Mouse (Mus musculus) gastrocnemius, postnatal 25 days (tissue): ENCODE data around the gene Ocel1. TPM values are rescaled to one million over a fixed set of nuclear protein-coding genes. Genes with fewer than 3 reads are reported as not detected.

Experiments used
- DNase-seq: peaks from one replicate; pipeline ENCODE4 v3.0.0; 2022
- total RNA-seq, 2 experiments: library from RNA; stranded (reverse); gene quantifications; 1 replicate in 1 of 2; 2 replicates in 1 of 2; pipeline ENCODE4 v1.2.3; 2021

The Ocel1 gene
- total RNA-seq, 2 experiments from 2014 or later = 6.9 to 8.0 TPM

DNA sequence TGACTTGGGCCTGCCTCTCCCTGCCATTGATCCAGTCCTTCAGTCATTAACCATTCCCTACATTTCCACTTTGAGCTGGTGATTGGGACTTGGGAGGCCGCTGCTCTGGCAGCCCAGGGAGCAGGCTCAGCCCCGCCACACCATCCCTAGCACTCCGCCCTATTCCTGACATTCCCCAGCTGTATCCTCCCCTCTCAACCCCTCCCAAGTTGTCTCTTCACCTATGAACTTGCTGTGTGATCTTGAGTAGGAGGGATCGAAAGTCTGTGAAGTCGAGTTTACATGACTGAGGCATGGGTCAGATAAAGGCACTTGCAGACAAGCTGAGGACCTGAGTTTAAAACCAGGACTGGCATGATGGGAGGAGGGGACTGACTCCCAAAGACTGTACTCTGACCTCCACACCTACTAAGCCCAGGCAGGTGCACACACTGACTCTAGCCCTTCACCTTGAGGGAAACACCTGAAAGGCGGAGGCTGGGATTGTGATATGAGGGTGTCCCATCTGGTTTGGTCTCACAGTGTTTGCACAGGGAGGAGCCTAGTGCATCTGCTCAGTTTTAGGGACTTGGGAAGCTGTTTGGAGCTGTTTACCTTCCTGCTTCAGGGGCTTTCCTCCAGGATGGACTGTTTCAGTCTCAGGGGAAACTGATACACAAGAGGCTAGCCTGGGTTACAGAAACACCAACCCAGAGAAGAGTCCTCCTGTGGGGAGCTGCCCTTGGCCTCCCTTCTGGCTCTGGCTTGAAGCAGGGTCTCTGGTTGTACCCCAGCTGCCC lies 32.2 kb downstream of the Ocel1 start:
- no peak for DNase-seq

DNA sequence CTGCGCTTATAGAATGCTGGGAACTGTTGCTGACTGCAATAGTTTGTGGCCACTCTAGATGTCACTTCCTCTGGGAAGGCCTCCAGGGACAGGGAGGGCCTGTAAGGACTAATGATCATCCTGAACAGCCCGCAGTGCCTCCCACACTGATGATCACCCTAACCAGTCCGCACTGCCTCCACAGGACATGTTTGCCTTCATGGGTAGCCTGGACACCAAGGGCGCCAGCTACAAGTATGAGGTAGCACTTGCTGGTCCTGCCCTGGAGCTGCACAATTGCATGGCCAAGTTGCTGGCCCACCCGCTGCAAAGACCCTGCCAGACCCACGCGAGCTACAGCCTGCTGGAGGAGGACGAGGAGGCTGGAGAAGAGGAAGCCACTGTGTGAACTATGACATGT lies 32.9 kb downstream of the Ocel1 start:
- no peak for DNase-seq

DNA sequence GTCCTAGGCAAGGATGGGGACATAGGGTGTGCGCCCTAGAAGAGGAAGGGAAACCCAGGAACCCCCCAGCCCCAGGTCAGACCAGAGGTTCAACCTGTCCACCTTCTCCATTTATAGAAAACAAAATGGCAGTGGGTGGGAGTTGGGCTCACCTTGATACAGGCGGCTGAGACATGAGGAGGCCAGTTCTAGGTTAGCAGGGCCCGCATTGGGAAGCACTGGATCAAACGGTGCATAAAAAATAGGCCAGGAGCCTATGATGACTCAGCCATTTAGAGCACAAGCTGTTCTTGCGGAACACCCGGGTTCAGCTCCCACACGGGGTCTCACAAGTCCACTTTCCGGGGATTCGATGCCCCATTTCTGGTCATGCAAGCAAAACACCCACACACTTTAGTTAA lies 33.9 kb downstream of the Ocel1 start:
- DNase-seq = no peak

DNA sequence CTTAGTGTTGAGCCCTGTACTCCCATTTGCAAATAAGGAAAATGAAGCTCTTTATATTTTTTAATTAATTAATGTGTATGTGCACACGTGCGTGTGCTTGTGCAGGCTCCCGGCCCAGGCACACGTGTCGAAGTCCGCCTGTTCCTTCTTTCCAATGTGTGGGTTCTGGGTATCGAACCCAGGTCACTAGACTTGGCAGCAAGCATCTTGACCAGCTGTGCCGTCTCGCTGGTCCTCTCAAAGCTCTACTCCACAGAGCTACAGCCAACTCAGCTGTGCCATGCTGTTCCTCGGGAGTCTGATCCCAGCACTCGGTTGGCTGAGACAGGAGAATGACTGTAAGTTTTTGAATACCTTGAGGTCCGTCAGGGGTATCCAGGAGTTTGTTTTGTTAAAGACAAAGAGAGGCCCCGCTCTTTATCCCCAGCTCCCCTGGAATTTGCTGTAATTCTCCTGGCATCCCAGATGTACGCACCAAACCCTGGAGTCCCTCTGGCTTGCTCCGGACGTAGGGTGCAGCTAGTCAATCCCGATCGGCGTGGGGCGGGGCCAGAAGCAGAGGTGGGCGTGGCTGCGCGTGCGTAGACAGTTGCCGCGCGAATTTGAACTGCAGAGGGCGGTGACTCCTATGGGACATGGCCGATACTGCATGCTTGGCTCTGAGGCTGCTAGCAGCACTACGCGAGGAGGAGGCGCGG lies 34.5 kb downstream of the Ocel1 start, which contains the start of gene Ankle1:
TSS of gene Ankle1 (plus strand) at position 610 of the 698 bp plus-strand sequence.
- peak; percentile 90 for DNase-seq

DNA sequence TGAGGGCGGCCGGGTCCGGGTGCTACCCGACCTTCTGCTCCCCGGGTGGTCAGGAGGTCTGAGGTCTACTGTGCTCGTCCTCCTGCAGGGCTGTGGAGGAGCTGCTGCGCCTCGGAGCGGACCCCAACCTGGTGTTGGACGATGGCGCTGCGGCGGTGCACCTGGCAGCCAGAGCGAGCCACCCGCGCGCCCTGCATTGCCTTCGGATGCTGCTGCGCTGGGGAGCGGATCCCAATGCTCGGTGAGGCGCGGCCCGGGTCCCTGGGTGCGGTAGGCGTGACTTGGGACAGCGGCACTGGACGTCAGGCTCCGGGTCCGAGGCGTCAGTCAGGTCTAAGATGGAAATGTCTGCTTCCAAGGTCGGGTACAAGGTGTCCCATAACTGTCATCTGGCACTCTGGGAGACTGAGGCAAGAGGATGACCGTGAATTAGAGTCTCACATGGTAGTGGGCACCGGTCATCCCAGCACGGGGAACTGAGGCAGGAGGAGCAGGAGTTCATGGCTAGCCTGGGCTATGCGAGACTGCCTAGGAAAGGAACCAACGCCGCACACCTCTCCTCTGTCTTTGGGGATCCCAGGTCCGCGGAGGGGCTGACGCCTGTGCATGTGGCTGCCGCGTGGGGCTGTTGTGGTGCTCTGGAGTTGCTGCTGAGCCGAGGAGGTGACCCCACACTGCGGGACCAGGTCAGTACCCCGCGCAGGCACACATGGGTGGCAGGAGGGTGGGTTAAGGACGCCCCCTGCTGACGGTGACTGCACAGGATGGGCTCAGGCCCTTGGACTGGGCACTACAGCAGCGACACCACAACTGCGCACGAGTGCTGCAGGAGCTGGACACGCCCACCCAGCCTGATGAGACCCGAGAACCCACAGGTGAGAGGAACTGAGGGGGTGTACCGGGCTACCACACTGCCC lies 35.3 kb downstream of the Ocel1 start:
- DNase-seq = no peak

DNA sequence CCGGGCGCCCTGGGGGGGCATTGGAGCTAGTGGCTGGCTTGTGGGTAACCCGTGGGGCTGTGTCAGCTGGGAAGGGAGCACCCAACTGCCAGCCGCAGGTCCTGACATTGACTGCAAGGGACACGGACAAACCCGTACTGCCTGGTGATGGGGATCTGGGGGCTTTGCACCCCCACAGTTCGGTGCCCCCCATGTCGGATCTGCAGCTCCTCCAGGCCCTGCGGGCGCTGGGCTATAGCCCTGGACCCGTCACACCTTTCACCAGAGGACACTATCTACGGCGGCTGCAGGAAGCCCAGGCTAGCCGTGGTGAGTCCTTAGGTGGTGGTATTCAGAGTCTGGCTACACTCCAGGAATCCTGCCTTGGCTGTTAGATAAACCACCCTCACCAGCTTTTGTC lies 36.3 kb downstream of the Ocel1 start:
- DNase-seq = no peak

DNA sequence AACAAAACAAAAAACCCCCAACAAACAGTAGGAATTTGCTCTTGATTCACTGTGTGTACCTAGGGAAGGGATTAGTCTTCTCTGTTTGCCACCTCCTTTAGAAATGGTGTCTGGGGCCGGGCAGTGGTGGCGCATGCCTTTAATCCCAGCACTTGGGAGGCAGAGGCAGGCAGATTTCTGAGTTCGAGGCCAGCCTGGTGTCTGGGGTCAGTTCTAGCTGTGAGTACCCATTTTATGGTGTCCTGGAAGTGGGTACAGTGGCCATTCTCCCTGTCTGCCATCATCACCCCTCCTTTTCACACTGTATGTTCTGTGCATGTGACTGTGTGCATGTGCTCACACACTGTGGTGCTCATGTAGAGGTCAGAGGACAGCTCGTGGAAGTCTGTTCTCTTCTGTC lies 37.1 kb downstream of the Ocel1 start:
- no peak for DNase-seq

DNA sequence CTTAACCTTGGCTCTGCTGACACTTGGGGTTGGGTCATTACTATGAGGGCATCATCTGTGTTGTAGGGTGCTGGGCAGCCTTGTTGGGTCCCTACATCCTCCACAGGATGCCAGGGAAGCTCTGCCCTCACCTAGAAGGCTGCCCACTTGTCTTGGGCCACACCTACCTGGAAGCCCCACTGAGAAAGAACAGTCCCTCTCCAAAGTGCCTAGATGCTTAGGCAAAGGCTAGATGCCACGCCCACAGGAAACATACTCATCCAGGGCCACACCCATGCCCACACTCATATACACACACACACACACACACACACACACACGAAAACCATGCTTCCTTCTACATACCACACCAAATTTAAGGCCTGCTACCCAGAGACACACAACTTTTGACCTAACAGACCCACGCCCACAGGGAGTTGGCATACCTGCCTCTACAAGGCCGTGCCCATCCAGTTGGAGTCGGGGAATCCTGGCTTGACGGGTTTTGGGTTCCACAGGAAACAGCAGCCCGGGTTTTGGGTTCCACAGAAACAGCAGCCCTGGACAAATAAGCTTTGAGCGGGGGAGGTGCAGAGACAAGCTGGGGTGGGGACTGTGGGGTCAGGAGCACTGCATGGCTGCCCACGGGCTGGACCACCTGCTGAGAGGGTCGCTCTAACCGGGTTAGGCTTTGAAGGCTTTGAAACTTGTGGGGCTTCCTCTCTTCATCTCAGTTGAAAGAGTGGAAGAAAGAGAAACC lies 40.6 kb downstream of the Ocel1 start:
- no peak for DNase-seq

DNA sequence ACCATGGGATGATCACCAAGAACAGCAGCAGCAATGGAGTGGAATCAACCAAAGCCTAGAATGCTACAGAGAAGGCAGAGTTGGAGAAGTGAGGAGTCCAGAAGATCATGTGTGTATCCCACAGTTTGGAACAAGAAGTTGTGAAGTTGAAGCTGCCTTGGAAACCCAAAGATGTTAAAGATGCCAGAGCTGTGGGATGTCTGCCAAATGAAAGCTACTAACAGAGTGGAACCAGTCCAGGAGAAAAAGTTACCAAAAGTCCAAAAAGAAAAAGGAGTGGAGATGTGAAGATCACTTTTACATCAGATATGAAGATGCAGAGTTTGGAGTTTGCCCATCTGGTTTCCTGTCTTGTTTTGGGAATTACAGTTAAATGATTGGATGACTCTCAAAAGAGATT lies 51.0 kb downstream of the Ocel1 start:
- DNase-seq = no peak

Other genes starting within 250 kb of the Ocel1 start
- 10 to 100 TPM in 1 of 2 experiments, 1 to 10 TPM in 1; 9.1 to 12.2 TPM for gene Myo9b, start 98.6 kb upstream of the Ocel1 start, total RNA-seq
- 10 to 100 TPM in 1 of 2 experiments, 1 to 10 TPM in 1; 7.4 to 11.3 TPM for gene Haus8, start 98.4 kb upstream of the Ocel1 start, total RNA-seq
- gene Use1, start 4.5 kb upstream of the Ocel1 start, total RNA-seq = 10 to 100 TPM; 84.5 to 94.4 TPM
- gene Nr2f6, start 10.7 kb downstream of the Ocel1 start, total RNA-seq = 10 to 100 TPM; 21.6 to 21.7 TPM
- 1 to 10 TPM; 5.5 to 9.9 TPM for gene Ushbp1, start 24.5 kb downstream of the Ocel1 start, total RNA-seq
- gene Babam1, start 25.6 kb downstream of the Ocel1 start, total RNA-seq = 10 to 100 TPM; 59.2 to 71.2 TPM
- gene Ankle1, start 34.7 kb downstream of the Ocel1 start, total RNA-seq = under 1 TPM; 0.20 to 0.29 TPM
- 10 to 100 TPM; 27.6 to 28.9 TPM for gene Abhd8, start 92.4 kb downstream of the Ocel1 start, total RNA-seq
- 10 to 100 TPM; 62.6 to 75.2 TPM for gene Mrpl34, start 93.7 kb downstream of the Ocel1 start, total RNA-seq
- gene Dda1, start 97.9 kb downstream of the Ocel1 start, total RNA-seq = 10 to 100 TPM; 23.9 to 24.9 TPM
- 10 to 100 TPM; 17.1 to 18.4 TPM for gene Ano8, start 114.7 kb downstream of the Ocel1 start, total RNA-seq
- 10 to 100 TPM in 1 of 2 experiments, 1 to 10 TPM in 1; 9.6 to 11.5 TPM for gene Gtpbp3, start 116.8 kb downstream of the Ocel1 start, total RNA-seq
- gene Plvap, start 140.5 kb downstream of the Ocel1 start, total RNA-seq = 10 to 100 TPM in 1 of 2 experiments, 1 to 10 TPM in 1; 8.4 to 22.5 TPM
- gene Ccdc194, start 154.4 kb downstream of the Ocel1 start, total RNA-seq = not detected
- 1 to 10 TPM; 7.6 to 8.9 TPM for gene Bst2, start 166.2 kb downstream of the Ocel1 start, total RNA-seq
- 10 to 100 TPM; 23.0 to 23.6 TPM for gene Mvb12a, start 171.6 kb downstream of the Ocel1 start, total RNA-seq
- not detected for gene Tmem221, start 187.6 kb downstream of the Ocel1 start, total RNA-seq
- under 1 TPM in 1 of 2 experiments, not detected in 1; 0.24 TPM for gene Nxnl1, start 195.3 kb downstream of the Ocel1 start, total RNA-seq
- gene Slc27a1, start 197.6 kb downstream of the Ocel1 start, total RNA-seq = 10 to 100 TPM; 62.6 to 62.9 TPM
- gene Pgls, start 220.9 kb downstream of the Ocel1 start, total RNA-seq = 10 to 100 TPM; 26.3 to 26.9 TPM
- under 1 TPM; 0.29 to 0.38 TPM for gene Fam129c, start 226.3 kb downstream of the Ocel1 start, total RNA-seq
- gene Colgalt1, start 239.7 kb downstream of the Ocel1 start, total RNA-seq = 10 to 100 TPM; 35.3 to 36.0 TPM